Mouse (Mus musculus): ENCODE data around the gene D230025D16Rik.
"Not testable (repeated sequence)": the region's sequence is repeated elsewhere in the genome, so short reads cannot be mapped to it uniquely, and the experiment has no call there.

D230025D16Rik gene

GRCm38 (mm10) chr8:105268342-105269074 is 43.6 kb downstream of the D230025D16Rik start:
- DNase-seq (ENCODE audit: low read depth), result no peak

- no peak for DNase-seq (ENCODE audit: low read depth)
Observed at GRCm38 (mm10) chr8:105269075-105269458, 44.1 kb downstream of the D230025D16Rik start.

GRCm38 (mm10) chr8:105269461-105269947 is 44.6 kb downstream of the D230025D16Rik start, which contains the start of gene Hsf4:
Hsf4 (plus strand) TSS chr8:105269801.
- no peak for DNase-seq (ENCODE audit: low read depth)

GRCm38 (mm10) chr8:105270101-105270915 is 45.4 kb downstream of the D230025D16Rik start:
- DNase-seq (ENCODE audit: low read depth), result peak; percentile 49

GRCm38 (mm10) chr8:105270916-105271186 is 45.9 kb downstream of the D230025D16Rik start:
- peak; percentile 42 for DNase-seq (ENCODE audit: low read depth)

- no peak for DNase-seq (ENCODE audit: low read depth)
Observed at GRCm38 (mm10) chr8:105275387-105275786, 50.4 kb downstream of the D230025D16Rik start.

- no peak for DNase-seq (ENCODE audit: low read depth)
Observed at GRCm38 (mm10) chr8:105275840-105276239, 50.9 kb downstream of the D230025D16Rik start, which contains the start of gene Nol3. Nol3 (plus strand) TSS chr8:105276140.

- DNase-seq (ENCODE audit: low read depth), result no peak
Observed at GRCm38 (mm10) chr8:105276292-105277120, 51.6 kb downstream of the D230025D16Rik start.

- peak; percentile 67 for DNase-seq (ENCODE audit: low read depth)
Observed at GRCm38 (mm10) chr8:105278911-105279334, 54.0 kb downstream of the D230025D16Rik start.

GRCm38 (mm10) chr8:105280567-105280966 is 55.6 kb downstream of the D230025D16Rik start:
- DNase-seq (ENCODE audit: low read depth), result no peak

- no peak for DNase-seq (ENCODE audit: low read depth)
Observed at GRCm38 (mm10) chr8:105281821-105282220, 56.9 kb downstream of the D230025D16Rik start.

GRCm38 (mm10) chr8:105282239-105282638 is 57.3 kb downstream of the D230025D16Rik start:
- DNase-seq (ENCODE audit: low read depth), result no peak

- DNase-seq (ENCODE audit: low read depth), result peak; percentile 71
Observed at GRCm38 (mm10) chr8:105283074-105283473, 58.1 kb downstream of the D230025D16Rik start.

- no peak for DNase-seq (ENCODE audit: low read depth)
Observed at GRCm38 (mm10) chr8:105285514-105285913, 60.6 kb downstream of the D230025D16Rik start.

- no peak for DNase-seq (ENCODE audit: low read depth)
Observed at GRCm38 (mm10) chr8:105286907-105287306, 62.0 kb downstream of the D230025D16Rik start.

- DNase-seq (ENCODE audit: low read depth), result no peak
Observed at GRCm38 (mm10) chr8:105288231-105288630, 63.3 kb downstream of the D230025D16Rik start.

GRCm38 (mm10) chr8:105288958-105289732 is 64.2 kb downstream of the D230025D16Rik start:
- DNase-seq (ENCODE audit: low read depth), result peak; percentile 98

GRCm38 (mm10) chr8:105289805-105290460 is 65.0 kb downstream of the D230025D16Rik start, which contains the start of gene 4931428F04Rik:
4931428F04Rik (minus strand) TSS chr8:105289864.
- DNase-seq (ENCODE audit: low read depth), result peak; percentile 66

- DNase-seq (ENCODE audit: low read depth), result peak; percentile 94
Observed at GRCm38 (mm10) chr8:105290554-105291314, 65.8 kb downstream of the D230025D16Rik start.

GRCm38 (mm10) chr8:105291364-105291763 is 66.4 kb downstream of the D230025D16Rik start:
- DNase-seq (ENCODE audit: low read depth), result not testable (repeated sequence)
